Mouse (Mus musculus) heart, embryonic 16.5 days (tissue): ENCODE measurements around the gene Ccng2. TPM values are rescaled to one million over a fixed set of nuclear protein-coding genes. Genes with fewer than 3 reads are reported as not detected.

ENCODE experiments used
- ATAC-seq: fragments of 200-750 bp; cut with Nextera tagmentation; replicated peaks from 2 replicates; pipeline ENCODE4 v1.8.0; 2017; ENCODE audit warnings: moderate number of reproducible peaks; ENCODE audit not compliant: insufficient read depth, low FRiP score; ENCODE audit errors: extremely low read depth
- H3K27ac ChIP-seq: fragments of 300-500 bp; sonication (generic); 2 replicates; pipeline ENCODE4 v1.5.1; 2014; ENCODE audit warnings: mild to moderate bottlenecking, low read length, control low read depth, moderate library complexity
- H3K27me3 ChIP-seq: fragments of 300-500 bp; sonication (generic); 2 replicates; pipeline ENCODE4 v1.6.1; 2014; ENCODE audit warnings: low read length, mixed read lengths; ENCODE audit not compliant: control insufficient read depth, insufficient read depth
- H3K36me3 ChIP-seq: fragments of 300-500 bp; sonication (generic); 2 replicates; pipeline ENCODE4 v1.6.1; 2014; ENCODE audit not compliant: control insufficient read depth, insufficient read depth
- H3K4me1 ChIP-seq: fragments of 300-500 bp; sonication (generic); 2 replicates; pipeline ENCODE4 v1.6.1; 2014; ENCODE audit warnings: low read length, mixed read lengths; ENCODE audit not compliant: control insufficient read depth, insufficient read depth
- H3K4me2 ChIP-seq: fragments of 300-500 bp; sonication (generic); 2 replicates; pipeline ENCODE4 v1.6.1; 2014; ENCODE audit warnings: low read depth, mild to moderate bottlenecking, control low read depth, low read length
- H3K4me3 ChIP-seq: fragments of 300-500 bp; sonication (generic); 2 replicates; pipeline ENCODE4 v1.5.1; 2014; ENCODE audit warnings: mild to moderate bottlenecking, control low read depth, low read length
- H3K9ac ChIP-seq: fragments of 300-500 bp; sonication (generic); 2 replicates; pipeline ENCODE4 v1.6.1; 2014; ENCODE audit warnings: low read length, control low read depth
- H3K9me3 ChIP-seq: fragments of 300-500 bp; sonication (generic); replicated peaks from 2 replicates; pipeline ENCODE4 v1.6.1; 2016; ENCODE audit warnings: low read length; ENCODE audit not compliant: control insufficient read depth
- WGBS: fragments of 180-500 bp; shearing (Covaris S2); extraction: QIAGEN DNeasy Blood & Tissue Kit; methylation state at CpG from one replicate; pipeline ENCODE4 v1.1.7; 2014; 5-methylcytosine and 5-hydroxymethylcytosine counted together
- polyA plus RNA-seq: library from polyadenylated mRNA; unstranded; fragments of >200 nt; fragmentation: Nextera tagmentation; extraction: Ambion mirVana; gene quantifications from 2 replicates; pipeline ENCODE4 v1.2.1, GENCODE M21; 2015

Gene Ccng2
- polyA plus RNA-seq, 1 experiment from 2014 or later, result 46.9 TPM

DNA sequence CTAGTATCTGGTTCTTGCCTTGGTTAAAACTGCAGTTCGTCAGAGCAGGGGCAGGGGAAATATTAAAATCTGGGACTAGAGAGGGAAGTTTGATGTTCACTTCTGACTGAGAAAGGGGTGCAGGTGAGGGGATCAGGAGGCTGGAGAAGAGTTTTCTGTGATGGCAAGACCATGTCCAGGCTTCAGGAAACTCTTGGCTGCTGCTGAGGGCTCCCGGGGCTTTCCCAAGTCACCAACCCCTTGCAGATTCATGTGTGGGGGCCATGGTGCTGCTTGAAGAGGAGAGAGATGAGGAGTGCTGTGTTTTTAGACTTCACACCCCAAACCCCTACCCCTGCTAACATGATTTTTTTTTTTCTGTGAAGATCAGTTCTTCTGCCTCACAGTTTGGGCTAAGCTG is 32.5 kb upstream of the Ccng2 start:
- Histone ChIP-seq H3K27me3 (no peaks in the 10 kb centered on the region), H3K27ac (no peak overlapping the region), H3K4me2 (no peak overlapping the region), H3K36me3 (no peaks in the 10 kb centered on the region), H3K4me3 (no peak overlapping the region), H3K4me1 (no peaks in the 10 kb centered on the region), H3K9me3 (no peaks in the 10 kb centered on the region), H3K9ac (no peak overlapping the region)
- no peak for ATAC-seq
- WGBS, result 66% methylated on average over 2 of the region's 2 CpGs

DNA sequence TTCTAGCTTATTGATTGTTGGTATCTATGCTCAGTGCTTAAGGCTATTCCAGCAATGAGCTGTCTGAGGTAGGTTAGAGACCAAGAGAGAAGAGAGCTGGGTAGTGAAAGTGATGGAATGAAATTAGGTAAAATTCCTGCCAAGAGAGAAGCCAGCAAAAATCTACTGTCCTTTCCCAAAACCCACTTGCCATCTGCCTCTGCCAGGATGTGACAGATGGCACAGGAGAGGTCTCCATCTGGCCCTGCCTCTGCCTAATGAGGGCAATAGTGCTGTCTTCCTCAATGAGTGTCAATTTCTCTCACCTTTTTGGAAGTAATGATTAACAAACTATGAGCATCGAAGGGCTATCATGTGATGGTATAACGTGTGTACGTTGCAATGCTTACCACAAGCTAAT is 31.2 kb upstream of the Ccng2 start:
- no peak overlapping the region for H3K27ac ChIP-seq
- H3K9me3 ChIP-seq, result no peaks in the 10 kb centered on the region
- no peaks in the 10 kb centered on the region for H3K27me3 ChIP-seq
- WGBS, result 88% methylated on average over 3 of the region's 3 CpGs
- H3K9ac ChIP-seq, result no peak overlapping the region
- no peak for ATAC-seq
- no peaks in the 10 kb centered on the region for H3K36me3 ChIP-seq
- no peak overlapping the region for H3K4me3 ChIP-seq
- H3K4me2 ChIP-seq, result no peak overlapping the region
- no peaks in the 10 kb centered on the region for H3K4me1 ChIP-seq

DNA sequence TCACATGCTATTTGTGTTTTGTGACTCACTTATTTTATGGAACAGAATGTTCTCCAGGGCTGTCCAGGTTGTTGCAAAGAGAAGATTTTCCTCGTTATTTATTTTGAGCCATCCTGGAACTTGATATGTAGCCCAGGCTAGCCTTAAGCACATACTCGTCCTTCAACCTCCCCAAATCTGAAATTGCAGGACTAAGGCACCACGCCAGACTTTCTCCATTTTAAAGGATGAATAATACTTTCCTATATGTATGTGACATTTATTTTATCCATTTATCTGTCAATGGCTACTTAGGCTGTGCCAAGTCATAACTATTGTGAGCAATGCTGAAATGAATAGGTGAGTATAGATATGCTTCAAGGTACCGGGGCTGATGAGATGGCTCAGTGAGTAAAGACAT is 30.5 kb upstream of the Ccng2 start:
- H3K4me2 ChIP-seq, result no peak overlapping the region
- H3K4me3 ChIP-seq, result no peak overlapping the region
- no peaks in the 10 kb centered on the region for H3K27me3 ChIP-seq
- ATAC-seq, result no peak
- no peaks in the 10 kb centered on the region for H3K4me1 ChIP-seq
- H3K9me3 ChIP-seq, result no peaks in the 10 kb centered on the region
- no peak overlapping the region for H3K9ac ChIP-seq
- 84% methylated on average over 4 of the region's 4 CpGs for WGBS
- H3K27ac ChIP-seq, result no peak overlapping the region
- H3K36me3 ChIP-seq, result no peaks in the 10 kb centered on the region

DNA sequence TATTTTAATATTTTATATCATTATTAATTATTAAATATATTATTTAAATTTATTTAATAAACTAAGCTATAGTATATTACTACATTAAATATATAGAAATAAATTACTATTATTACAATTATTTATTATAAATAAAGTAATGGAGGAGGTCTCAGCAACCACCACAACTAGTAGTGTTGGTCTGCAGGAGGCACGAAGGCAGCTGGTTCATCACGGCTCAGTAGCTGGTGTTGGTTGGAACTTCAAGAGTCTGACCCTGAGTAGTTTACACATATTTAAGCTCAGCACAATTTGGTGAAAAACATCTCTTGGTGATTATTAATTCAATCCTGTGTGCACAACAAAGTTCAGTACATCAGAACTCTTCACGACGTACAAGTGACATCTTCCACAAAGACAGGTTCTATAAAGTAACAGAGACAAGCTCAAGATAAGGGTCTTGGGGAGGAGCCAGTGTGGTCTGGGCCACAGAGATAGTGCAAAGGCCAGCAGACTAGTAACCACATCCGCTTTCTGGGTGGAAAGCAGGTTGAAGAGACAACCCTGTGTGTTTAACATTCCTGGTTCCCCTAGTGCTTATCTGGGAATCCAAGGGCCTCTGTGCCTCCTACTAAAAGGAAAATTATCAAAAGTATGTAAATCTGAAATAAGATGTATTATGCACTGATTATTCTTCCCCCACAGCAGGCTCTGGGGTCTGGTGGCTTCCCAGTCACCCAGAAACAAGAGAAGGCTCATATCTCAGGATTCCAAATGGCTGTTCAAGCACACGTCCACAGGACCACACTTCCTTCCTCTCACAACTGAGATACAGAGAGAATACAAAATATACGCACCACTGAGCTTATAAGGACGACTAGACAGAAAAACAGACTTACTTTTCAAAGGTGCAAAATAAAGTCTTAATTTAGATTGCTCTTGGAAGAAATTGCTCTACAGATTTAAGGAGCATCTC is 27.2 kb upstream of the Ccng2 start:
- ATAC-seq, result no peak
- WGBS, result 52% methylated on average over 8 of the region's 8 CpGs
- no peak overlapping the region for H3K9ac ChIP-seq
- no peaks in the 10 kb centered on the region for H3K36me3 ChIP-seq
- H3K4me3 ChIP-seq, result no peak overlapping the region
- no peaks in the 10 kb centered on the region for H3K27me3 ChIP-seq
- 0 out of 2 replicates have a peak, but pooled peaks cover 2% of the 10 kb centered on the region for H3K9me3 ChIP-seq
- no peaks in the 10 kb centered on the region for H3K4me1 ChIP-seq
- no peak overlapping the region for H3K27ac ChIP-seq
- H3K4me2 ChIP-seq, result no peak overlapping the region

DNA sequence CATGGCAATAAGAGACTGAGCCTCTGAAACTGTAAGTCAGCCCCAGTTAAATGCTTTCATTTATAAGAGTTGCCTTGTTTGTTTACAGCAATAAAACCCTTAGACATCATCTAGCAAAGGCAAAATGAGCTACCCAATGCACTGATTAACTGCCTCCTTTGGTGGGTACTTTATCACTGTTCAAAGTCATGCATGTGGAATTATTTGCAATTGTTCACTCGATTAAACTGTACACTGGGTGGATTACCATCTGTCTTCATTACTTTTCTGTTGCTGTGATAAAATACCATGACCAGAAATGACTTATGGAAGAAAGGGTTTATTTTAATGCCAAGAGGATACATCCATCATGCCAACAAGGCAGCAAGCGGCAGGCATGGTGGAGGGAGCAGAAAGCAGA is 21.8 kb upstream of the Ccng2 start:
- no peaks in the 10 kb centered on the region for H3K27me3 ChIP-seq
- H3K4me1 ChIP-seq, result no peaks in the 10 kb centered on the region

DNA sequence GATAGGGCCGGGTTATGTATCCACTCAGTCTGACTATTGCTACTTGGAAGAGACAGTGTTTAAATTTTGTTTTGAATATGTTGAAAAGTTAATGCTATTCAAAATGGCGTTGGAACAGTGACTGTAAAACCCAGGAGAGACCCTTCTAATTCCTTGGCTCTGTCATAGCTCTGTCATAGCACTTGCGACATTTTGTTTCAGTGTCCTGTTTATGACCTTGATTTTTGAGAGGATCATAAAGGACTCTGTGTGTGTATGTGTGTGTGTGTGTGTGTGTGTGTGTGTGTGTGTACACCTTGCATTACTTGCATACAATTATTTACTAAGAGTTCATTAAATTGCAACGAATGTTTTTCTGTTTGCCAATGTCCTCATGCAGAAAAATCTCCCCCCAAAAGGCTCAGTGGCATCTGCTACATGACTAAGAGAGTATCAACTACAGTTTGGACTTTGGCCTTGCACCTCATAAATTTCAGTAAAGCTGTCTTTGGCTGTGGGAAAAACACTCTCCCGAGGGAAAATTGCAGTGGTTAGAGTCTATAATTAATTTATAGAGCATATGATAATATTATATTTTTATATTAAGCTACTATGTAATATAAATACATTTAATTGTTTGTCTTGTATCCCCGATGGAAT is 17.0 kb upstream of the Ccng2 start:
- H3K4me1 ChIP-seq, result no peaks in the 10 kb centered on the region
- WGBS, result 74% methylated on average over 6 of the region's 6 CpGs
- no peak for ATAC-seq

More for the DNA sequence above, 21.8 kb upstream of the Ccng2 start:
- no peak for ATAC-seq
- H3K4me2 ChIP-seq, result no peak overlapping the region
- H3K9ac ChIP-seq, result no peak overlapping the region
- 75% methylated on average over 2 of the region's 2 CpGs for WGBS
- H3K4me3 ChIP-seq, result no peak overlapping the region
- H3K36me3 ChIP-seq, result no peaks in the 10 kb centered on the region
- 0 out of 2 replicates have a peak, but pooled peaks cover 2% of the 10 kb centered on the region for H3K9me3 ChIP-seq
- no peak overlapping the region for H3K27ac ChIP-seq

DNA sequence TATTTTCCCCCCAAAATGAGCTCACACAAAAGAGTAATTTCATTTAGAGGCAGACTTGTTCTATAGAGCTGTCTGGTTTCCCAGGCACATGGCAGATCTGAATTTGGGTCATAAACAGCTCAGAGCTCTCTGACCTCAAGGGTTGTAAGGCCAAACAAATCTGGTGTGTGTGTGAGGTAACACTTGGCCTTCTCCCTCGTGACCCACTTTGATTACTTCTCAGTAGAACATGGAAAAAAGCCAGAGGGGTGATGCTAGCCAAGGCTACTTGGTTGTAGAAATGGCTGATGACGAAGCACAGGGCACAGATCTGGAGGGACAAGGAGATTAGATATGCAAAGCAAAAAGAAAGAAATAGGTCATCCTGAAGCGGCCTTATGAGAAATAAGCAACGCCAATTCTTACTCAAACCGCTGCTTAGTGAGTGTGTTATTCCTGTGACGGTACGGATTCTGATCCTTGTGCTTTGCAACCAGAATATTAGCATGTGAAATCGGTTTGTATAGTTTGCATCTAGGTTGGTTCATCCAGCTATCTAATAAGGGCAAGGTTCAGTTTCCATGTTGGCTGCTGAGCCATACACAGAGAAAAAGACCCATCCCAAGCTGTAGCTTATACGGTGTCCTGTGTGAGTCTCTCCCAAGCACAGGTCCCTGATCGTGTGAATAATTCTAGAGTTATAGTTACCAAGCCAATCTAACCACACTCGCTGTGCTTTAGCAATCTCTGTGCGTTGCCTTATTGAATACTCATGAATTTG is 15.9 kb upstream of the Ccng2 start:
- H3K9ac ChIP-seq, result no peak overlapping the region
- WGBS, result 70% methylated on average over 12 of the region's 12 CpGs
- H3K4me2 ChIP-seq, result no peak overlapping the region
- no peak for ATAC-seq
- H3K4me3 ChIP-seq, result no peak overlapping the region
- H3K27ac ChIP-seq, result no peak overlapping the region
- no peaks in the 10 kb centered on the region for H3K36me3 ChIP-seq
- H3K9me3 ChIP-seq, result no peaks in the 10 kb centered on the region
- no peaks in the 10 kb centered on the region for H3K4me1 ChIP-seq
- no peaks in the 10 kb centered on the region for H3K27me3 ChIP-seq

More for the DNA sequence above, 17.0 kb upstream of the Ccng2 start:
- Histone ChIP-seq H3K9ac (no peak overlapping the region), H3K9me3 (no peaks in the 10 kb centered on the region), H3K36me3 (no peaks in the 10 kb centered on the region), H3K4me3 (no peak overlapping the region), H3K27ac (no peak overlapping the region), H3K27me3 (no peaks in the 10 kb centered on the region), H3K4me2 (no peak overlapping the region)

DNA sequence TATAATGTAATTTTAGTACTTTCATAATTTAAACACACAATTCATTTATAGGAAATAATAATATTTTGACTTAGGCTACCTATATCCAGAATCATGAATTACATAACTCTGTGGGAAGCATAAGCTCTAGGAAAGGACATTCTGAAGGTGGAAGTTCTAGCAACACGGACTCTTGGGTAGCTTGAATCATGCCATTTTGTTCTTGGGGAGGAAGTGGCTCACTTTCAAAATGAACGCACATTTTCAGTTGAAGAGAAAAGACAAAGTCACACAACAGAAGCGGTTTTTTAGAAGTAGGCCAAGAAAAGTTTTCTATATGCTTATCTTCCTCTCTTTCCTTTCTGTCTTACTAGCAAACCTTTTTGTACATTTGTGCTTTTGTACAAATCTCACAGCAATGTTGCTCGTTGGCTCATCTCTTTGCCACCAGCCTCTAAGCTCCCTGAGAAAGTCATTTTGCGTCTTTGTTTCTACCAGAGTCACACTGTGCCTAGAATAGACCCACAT is 11.2 kb upstream of the Ccng2 start:
- Histone ChIP-seq H3K4me3 (no peak overlapping the region), H3K9ac (no peak overlapping the region), H3K9me3 (peaks cover 6% of the 10 kb centered on the region; the same call in 1 of the 2 replicates), H3K4me1 (no peaks in the 10 kb centered on the region), H3K27me3 (no peaks in the 10 kb centered on the region), H3K36me3 (no peaks in the 10 kb centered on the region), H3K27ac (no peak overlapping the region), H3K4me2 (no peak overlapping the region)
- ATAC-seq, result no peak
- WGBS, result 88% methylated on average over 5 of the region's 5 CpGs
